Mouse (Mus musculus) ES-CJ7 (cell line): ENCODE measurements around the gene Mettl6.
"Not testable (repeated sequence)": the region's sequence is repeated elsewhere in the genome, so short reads cannot be mapped to it uniquely, and the experiment has no call there.

Experiments used
- DNase-seq: peaks from one replicate; pipeline ENCODE4 v3.0.0; 2011; ENCODE audit warnings: low read depth, low spot score

The Mettl6 gene

GRCm38 (mm10) chr14:31473297-31473696 is 21.5 kb downstream of the Mettl6 start:
- DNase-seq: no peak

- DNase-seq: peak; percentile 63
Observed at GRCm38 (mm10) chr14:31472451-31473061, 22.3 kb downstream of the Mettl6 start.

- DNase-seq: no peak
Observed at GRCm38 (mm10) chr14:31469711-31470110, 25.1 kb downstream of the Mettl6 start.

GRCm38 (mm10) chr14:31464176-31464575 is 30.7 kb downstream of the Mettl6 start:
- DNase-seq: peak; percentile 84

GRCm38 (mm10) chr14:31462886-31463285 is 32.0 kb downstream of the Mettl6 start:
- DNase-seq: no peak

GRCm38 (mm10) chr14:31462226-31462625 is 32.6 kb downstream of the Mettl6 start:
- peak; percentile 33 for DNase-seq

GRCm38 (mm10) chr14:31458006-31458405 is 36.8 kb downstream of the Mettl6 start:
- DNase-seq: no peak

GRCm38 (mm10) chr14:31456064-31456721 is 38.6 kb downstream of the Mettl6 start:
- no peak for DNase-seq

GRCm38 (mm10) chr14:31454849-31455566 is 39.8 kb downstream of the Mettl6 start:
- peak; percentile 26 for DNase-seq

GRCm38 (mm10) chr14:31453946-31454345 is 40.9 kb downstream of the Mettl6 start:
- DNase-seq: not testable (repeated sequence)

- DNase-seq: no peak
Observed at GRCm38 (mm10) chr14:31448994-31449393, 45.8 kb downstream of the Mettl6 start.

GRCm38 (mm10) chr14:31443616-31444015 is 51.2 kb downstream of the Mettl6 start:
- DNase-seq: no peak

GRCm38 (mm10) chr14:31440725-31441124 is 54.1 kb downstream of the Mettl6 start:
- DNase-seq: no peak

GRCm38 (mm10) chr14:31440230-31440629 is 54.6 kb downstream of the Mettl6 start:
- peak; percentile 34 for DNase-seq

- no peak for DNase-seq
Observed at GRCm38 (mm10) chr14:31439279-31439678, 55.6 kb downstream of the Mettl6 start.

- no peak for DNase-seq
Observed at GRCm38 (mm10) chr14:31437826-31438529, 56.9 kb downstream of the Mettl6 start.

GRCm38 (mm10) chr14:31435930-31436693 is 58.7 kb downstream of the Mettl6 start, which contains the start of gene Sh3bp5:
Sh3bp5 (minus strand) TSS chr14:31436078.
- DNase-seq: peak; percentile 84

- DNase-seq: peak; percentile 5
Observed at GRCm38 (mm10) chr14:31435018-31435915, 59.6 kb downstream of the Mettl6 start.

GRCm38 (mm10) chr14:31434426-31434825 is 60.4 kb downstream of the Mettl6 start:
- no peak for DNase-seq

- no peak for DNase-seq
Observed at GRCm38 (mm10) chr14:31433851-31434360, 60.9 kb downstream of the Mettl6 start.
